Mouse (Mus musculus): ENCODE results near the gene Vpreb3. TPM values are rescaled to one million over a fixed set of nuclear protein-coding genes. Genes with fewer than 3 reads are reported as not detected.
"Not testable (repeated sequence)": the region's sequence is repeated elsewhere in the genome, so short reads cannot be mapped to it uniquely, and the experiment has no call there.

Gene Vpreb3
- polyA plus RNA-seq, 1 experiment from 2014 or later = 0.89 TPM

DNA sequence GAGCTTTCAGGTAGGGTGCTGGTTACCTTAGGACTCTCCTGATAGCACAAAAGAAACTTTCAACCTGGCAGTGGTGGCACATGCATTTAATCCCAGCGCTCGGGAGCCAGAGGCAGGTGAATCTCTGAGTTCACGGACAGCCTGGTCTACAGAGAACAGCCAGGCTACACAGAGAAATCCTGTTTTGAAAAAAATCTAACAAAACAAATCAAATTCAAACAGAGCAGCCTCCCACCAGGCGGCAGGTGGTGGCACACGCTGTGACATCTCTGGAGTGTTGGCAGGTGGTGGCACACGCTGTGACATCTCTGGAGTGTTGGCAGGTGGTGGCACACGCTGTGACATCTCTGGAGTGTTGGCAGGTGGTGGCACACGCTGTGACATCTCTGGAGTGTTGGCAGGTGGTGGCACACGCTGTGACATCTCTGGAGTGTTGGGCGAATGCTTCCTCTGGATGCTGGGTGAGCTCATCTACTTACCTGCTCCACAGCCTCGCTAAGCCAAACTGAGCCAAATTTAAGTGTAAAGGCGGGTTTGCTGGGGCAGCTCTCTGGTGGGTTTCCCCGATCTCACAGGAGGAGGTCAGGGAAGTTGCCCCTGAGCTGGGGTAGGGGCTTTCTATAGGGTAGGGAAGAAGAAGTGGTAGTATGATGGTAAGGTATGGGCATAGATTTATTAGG lies 51.8 kb downstream of the Vpreb3 start:
- not testable (repeated sequence) for H3K36me3 ChIP-seq; H3K27ac ChIP-seq; H3K4me1 ChIP-seq (replicated peaks); H3K9ac ChIP-seq; H3K4me3 ChIP-seq (replicated peaks); H3K27me3 ChIP-seq (replicated peaks); H3K4me2 ChIP-seq (replicated peaks); H3K9me3 ChIP-seq; ATAC-seq
- WGBS = 81% methylated on average over 13 of the region's 13 CpGs

DNA sequence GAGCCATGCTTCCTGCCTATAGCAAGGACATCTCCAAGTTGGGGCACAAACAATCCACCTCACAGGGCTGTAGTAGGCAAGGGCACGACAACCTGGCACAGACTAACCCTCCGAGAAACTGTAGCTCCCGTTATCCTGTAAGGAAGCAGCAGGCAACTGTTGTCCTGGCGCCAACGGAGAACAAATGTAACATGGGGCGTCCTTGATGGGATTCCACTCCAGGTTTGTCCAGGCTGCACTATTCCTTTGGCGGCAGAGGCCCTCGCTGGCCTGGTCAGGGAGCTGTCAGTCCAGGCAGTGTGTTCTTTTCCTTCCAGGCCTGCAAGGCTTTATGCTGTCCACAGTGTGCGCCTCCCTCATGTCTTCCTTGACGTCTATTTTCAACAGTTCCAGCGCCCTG lies 52.6 kb downstream of the Vpreb3 start:
- no peak overlapping the region for H3K9ac ChIP-seq
- H3K27me3 ChIP-seq (replicated peaks) = no peaks in the 10 kb centered on the region
- H3K27ac ChIP-seq = no peak overlapping the region
- H3K4me2 ChIP-seq (replicated peaks) = no peak overlapping the region
- no peaks in the 10 kb centered on the region for H3K4me1 ChIP-seq (replicated peaks)
- no peaks in the 10 kb centered on the region for H3K36me3 ChIP-seq
- ATAC-seq = no peak
- 89% methylated on average over 11 of the region's 11 CpGs for WGBS
- no peaks in the 10 kb centered on the region for H3K9me3 ChIP-seq
- no peak overlapping the region for H3K4me3 ChIP-seq (replicated peaks)

DNA sequence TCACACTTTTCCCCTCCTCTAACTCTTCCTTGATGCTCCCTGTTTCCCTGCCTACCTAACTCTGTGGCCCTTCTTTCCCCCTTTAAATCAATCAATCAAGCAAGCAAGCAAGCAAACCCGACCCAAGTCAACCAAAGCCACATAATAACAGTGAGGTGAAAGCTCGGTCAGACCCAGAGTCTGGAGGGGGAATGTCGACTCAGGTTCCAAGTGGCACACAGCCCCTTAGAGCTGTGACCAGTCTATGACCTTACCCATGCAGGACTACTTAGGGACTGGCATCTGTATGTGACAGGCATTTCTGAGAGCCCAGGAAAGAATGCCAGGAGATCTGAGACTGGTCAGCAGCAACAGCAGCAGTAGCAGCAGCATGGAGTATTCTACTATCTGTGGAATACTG lies 53.5 kb downstream of the Vpreb3 start:
- Histone ChIP-seq H3K27me3 (replicated peaks) (no peaks in the 10 kb centered on the region), H3K9ac (no peak overlapping the region), H3K4me2 (replicated peaks) (no peak overlapping the region), H3K9me3 (no peaks in the 10 kb centered on the region), H3K4me1 (replicated peaks) (no peaks in the 10 kb centered on the region), H3K36me3 (no peaks in the 10 kb centered on the region), H3K27ac (no peak overlapping the region), H3K4me3 (replicated peaks) (no peak overlapping the region)
- no peak for ATAC-seq
- WGBS = 24% methylated on average over 3 of the region's 3 CpGs

Other genes with a start within 250 kb of the Vpreb3 start
- gene Cabin1, start 178.7 kb upstream of the Vpreb3 start, polyA plus RNA-seq (2015; fragmentation: Nextera tagmentation; extraction: Ambion mirVana) = 29.0 and 32.6 TPM in 2 replicates
- gene Ddt, start 169.6 kb upstream of the Vpreb3 start, polyA plus RNA-seq (2015; fragmentation: Nextera tagmentation; extraction: Ambion mirVana) = 74.7 and 76.1 TPM in 2 replicates
- 0.96 TPM in 1 of 2 replicates, not detected in the other for gene Gm20441, start 162.1 kb upstream of the Vpreb3 start, polyA plus RNA-seq (2015; fragmentation: Nextera tagmentation; extraction: Ambion mirVana)
- 38.7 and 40.3 TPM in 2 replicates for gene Gstt3, start 161.6 kb upstream of the Vpreb3 start, polyA plus RNA-seq (2015; fragmentation: Nextera tagmentation; extraction: Ambion mirVana)
- gene Gstt1, start 144.5 kb upstream of the Vpreb3 start, polyA plus RNA-seq (2015; fragmentation: Nextera tagmentation; extraction: Ambion mirVana) = 15.0 and 16.6 TPM in 2 replicates
- gene Gstt4, start 120.5 kb upstream of the Vpreb3 start, polyA plus RNA-seq (2015; fragmentation: Nextera tagmentation; extraction: Ambion mirVana) = not detected in 2 replicates
- gene Gstt2, start 105.6 kb upstream of the Vpreb3 start, polyA plus RNA-seq (2015; fragmentation: Nextera tagmentation; extraction: Ambion mirVana) = 57.5 and 63.1 TPM in 2 replicates
- 2,230 and 2,305 TPM in 2 replicates for gene Mif, start 82.8 kb upstream of the Vpreb3 start, polyA plus RNA-seq (2015; fragmentation: Nextera tagmentation; extraction: Ambion mirVana)
- gene Derl3, start 49.6 kb upstream of the Vpreb3 start, polyA plus RNA-seq (2015; fragmentation: Nextera tagmentation; extraction: Ambion mirVana) = 4.4 and 8.5 TPM in 2 replicates
- 170 and 171 TPM in 2 replicates for gene Smarcb1, start 21.4 kb upstream of the Vpreb3 start, polyA plus RNA-seq (2015; fragmentation: Nextera tagmentation; extraction: Ambion mirVana)
- gene Chchd10, start 9.9 kb upstream of the Vpreb3 start, polyA plus RNA-seq (2015; fragmentation: Nextera tagmentation; extraction: Ambion mirVana) = 171 and 215 TPM in 2 replicates
- 30.1 and 32.2 TPM in 2 replicates for gene Mmp11, start 6.6 kb upstream of the Vpreb3 start, polyA plus RNA-seq (2015; fragmentation: Nextera tagmentation; extraction: Ambion mirVana)
- gene Gm867, start 2.4 kb upstream of the Vpreb3 start, polyA plus RNA-seq (2015; fragmentation: Nextera tagmentation; extraction: Ambion mirVana) = 0.30 and 0.47 TPM in 2 replicates
- gene Gm5134, start 11.5 kb downstream of the Vpreb3 start, polyA plus RNA-seq (2015; fragmentation: Nextera tagmentation; extraction: Ambion mirVana) = not detected in 2 replicates
- gene Zfp280b, start 89.6 kb downstream of the Vpreb3 start, polyA plus RNA-seq (2015; fragmentation: Nextera tagmentation; extraction: Ambion mirVana) = 18.6 and 18.9 TPM in 2 replicates
- 0.36 and 0.52 TPM in 2 replicates for gene Slc5a4b, start 167.9 kb downstream of the Vpreb3 start, polyA plus RNA-seq (2015; fragmentation: Nextera tagmentation; extraction: Ambion mirVana)
- 0.23 TPM in 1 of 2 replicates, not detected in the other for gene Slc5a4a, start 204.4 kb downstream of the Vpreb3 start, polyA plus RNA-seq (2015; fragmentation: Nextera tagmentation; extraction: Ambion mirVana)

Measured in intestine, embryonic 15.5 days (tissue).